Mouse (Mus musculus): Measurements from ENCODE around the gene Krt82. TPM values are rescaled to one million over a fixed set of nuclear protein-coding genes. Genes with fewer than 3 reads are reported as not detected.
A peak's percentile ranks its signal among the peaks of the same experiment; 100 is the strongest.

Gene Krt82
- polyA plus RNA-seq, 1 experiment from 2014 or later = not detected

DNA sequence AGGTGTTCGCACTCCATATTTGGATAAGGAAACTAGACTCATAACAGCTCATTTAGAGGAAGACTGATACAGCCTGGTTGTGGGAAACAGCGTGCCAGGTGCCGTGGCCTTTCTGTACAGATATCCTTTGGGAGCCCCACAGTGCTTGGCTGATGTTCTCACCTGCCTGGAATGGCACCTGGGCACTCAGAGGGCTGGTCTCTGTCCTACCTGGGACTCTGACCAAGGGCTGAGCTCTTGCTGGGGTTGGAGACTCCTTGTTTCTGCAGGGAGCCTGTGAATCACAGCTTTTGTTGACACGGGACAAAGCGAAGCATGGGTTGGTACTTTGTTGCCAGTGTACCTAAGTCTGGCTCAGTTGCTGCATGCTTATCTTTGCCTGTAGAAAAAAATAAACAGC is 25.0 kb upstream of the Krt82 start:
- Histone ChIP-seq H3K4me3 (ENCODE audit: low read depth, low read length) (no peak overlapping the region), H3K4me2 (replicated peaks; ENCODE audit: low read depth) (no peak overlapping the region), H3K36me3 (ENCODE audit: control insufficient read depth, insufficient read depth) (no peaks in the 10 kb centered on the region), H3K4me1 (replicated peaks; ENCODE audit: control insufficient read depth, insufficient read depth, low read length) (no peaks in the 10 kb centered on the region), H3K27ac (ENCODE audit: low read depth, low read length) (no peak overlapping the region), H3K27me3 (replicated peaks; ENCODE audit: control insufficient read depth, insufficient read depth, low read length) (no peaks in the 10 kb centered on the region; the same call in 1 of the 2 replicates), H3K9me3 (ENCODE audit: control insufficient read depth) (no peaks in the 10 kb centered on the region), H3K9ac (ENCODE audit: low read depth, low read length) (no peak overlapping the region)
- no peak for TF ChIP-seq CTCF (IDR thresholded peaks at IDR 0.05; ENCODE audit: low read depth)
- 57% methylated on average over 5 of the region's 5 CpGs for WGBS
- no peak for ATAC-seq

DNA sequence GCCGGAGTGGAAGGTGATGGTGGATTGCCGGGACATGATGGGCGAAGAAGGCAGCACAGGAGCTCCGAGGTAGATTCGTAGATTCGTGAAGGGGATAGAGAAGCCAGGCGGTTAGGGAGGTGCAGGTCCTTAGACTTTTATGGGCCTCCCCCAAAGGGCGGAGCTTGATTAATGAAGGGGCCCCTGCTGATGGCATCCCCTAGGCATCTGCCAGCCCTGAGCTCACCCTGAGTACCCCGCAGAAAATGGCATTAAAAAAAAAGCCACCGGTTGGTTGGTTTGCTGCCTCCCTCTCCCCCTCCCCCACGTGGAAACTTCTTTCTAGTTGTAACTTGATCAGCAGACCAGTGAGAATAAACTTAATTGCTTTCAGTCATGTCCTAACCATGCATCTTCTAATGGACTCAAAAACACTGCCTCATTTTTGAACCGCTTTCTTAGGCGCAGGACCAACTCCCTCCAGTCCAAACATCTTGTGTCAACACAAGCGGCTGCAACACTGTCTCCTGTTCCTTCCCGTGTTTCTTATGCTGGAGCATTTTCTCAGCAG is 23.4 kb upstream of the Krt82 start, which contains the start of gene Krt75:
TSS of gene Krt75 (minus strand) at position 109 of the 550 bp plus-strand sequence.
- H3K4me2 ChIP-seq (replicated peaks; ENCODE audit: low read depth) = no peak within 1 kb of the TSS
- H3K4me3 ChIP-seq (ENCODE audit: low read depth, low read length) = no peak within 1 kb of the TSS
- no peak for TF ChIP-seq CTCF (IDR thresholded peaks at IDR 0.05; ENCODE audit: low read depth)
- no peak for ATAC-seq
- 48% methylated on average over 15 of the region's 15 CpGs for WGBS
- no peak within 1 kb of the TSS for H3K27ac ChIP-seq (ENCODE audit: low read depth, low read length)
- H3K4me1 ChIP-seq (replicated peaks; ENCODE audit: control insufficient read depth, insufficient read depth, low read length) = no peaks in the 10 kb centered on the region
- no peaks in the 10 kb centered on the region for H3K9me3 ChIP-seq (ENCODE audit: control insufficient read depth)
- H3K36me3 ChIP-seq (ENCODE audit: control insufficient read depth, insufficient read depth) = no peaks in the 10 kb centered on the region
- no peak within 1 kb of the TSS for H3K9ac ChIP-seq (ENCODE audit: low read depth, low read length)
- no peaks in the 10 kb centered on the region; the same call in 1 of the 2 replicates for H3K27me3 ChIP-seq (replicated peaks; ENCODE audit: control insufficient read depth, insufficient read depth, low read length)

DNA sequence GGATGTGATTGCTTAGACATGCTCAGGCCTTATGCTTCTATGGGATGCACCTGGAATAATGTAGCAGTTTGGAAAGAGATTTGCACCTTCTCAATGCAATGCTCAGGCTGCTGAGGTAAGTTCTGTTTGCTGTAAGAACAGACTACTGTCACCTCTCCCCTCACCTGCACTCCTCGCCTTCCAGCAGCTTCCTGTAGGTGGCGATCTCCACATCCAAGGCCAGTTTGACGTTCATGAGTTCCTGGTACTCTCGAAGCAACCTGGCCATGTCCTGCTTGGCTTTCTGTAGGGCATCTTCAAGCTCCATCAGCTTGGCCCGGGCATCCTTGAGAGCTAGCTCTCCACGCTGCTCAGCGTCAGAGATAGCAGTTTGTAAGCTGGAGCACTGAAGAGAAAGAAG is 17.3 kb upstream of the Krt82 start:
- H3K4me1 ChIP-seq (replicated peaks; ENCODE audit: control insufficient read depth, insufficient read depth, low read length) = no peaks in the 10 kb centered on the region
- no peak overlapping the region for H3K4me3 ChIP-seq (ENCODE audit: low read depth, low read length)
- no peak overlapping the region for H3K27ac ChIP-seq (ENCODE audit: low read depth, low read length)
- WGBS = 42% methylated on average over 7 of the region's 7 CpGs
- H3K36me3 ChIP-seq (ENCODE audit: control insufficient read depth, insufficient read depth) = no peaks in the 10 kb centered on the region
- H3K27me3 ChIP-seq (replicated peaks; ENCODE audit: control insufficient read depth, insufficient read depth, low read length) = no peaks in the 10 kb centered on the region; the same call in 1 of the 2 replicates
- TF ChIP-seq CTCF (IDR thresholded peaks at IDR 0.05; ENCODE audit: low read depth) = peak; percentile 76
- no peak overlapping the region for H3K9ac ChIP-seq (ENCODE audit: low read depth, low read length)
- H3K4me2 ChIP-seq (replicated peaks; ENCODE audit: low read depth) = no peak overlapping the region
- no peak for ATAC-seq
- no peaks in the 10 kb centered on the region for H3K9me3 ChIP-seq (ENCODE audit: control insufficient read depth)

DNA sequence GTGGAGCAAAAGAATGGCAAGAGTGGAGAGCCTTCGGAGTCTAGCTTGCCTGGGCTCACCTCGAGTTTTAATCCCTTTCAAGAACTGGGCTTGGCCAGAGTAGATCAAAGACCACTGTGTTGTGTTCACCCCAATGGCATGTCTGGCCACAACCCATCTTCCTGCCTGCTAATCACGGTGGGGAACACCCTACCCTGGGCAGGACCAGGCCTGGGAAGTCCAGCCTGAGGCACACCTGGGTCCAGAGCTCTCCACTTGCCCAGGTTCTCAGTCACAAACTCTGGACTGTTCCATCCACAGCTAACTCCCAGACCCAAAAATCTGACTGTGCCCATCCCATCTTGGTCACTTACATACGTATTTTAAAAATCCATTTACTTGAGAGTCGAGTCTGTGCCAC is 12.4 kb upstream of the Krt82 start, which contains the start of gene Krt90:
TSS of gene Krt90 (minus strand) at position 101 of the 400 bp plus-strand sequence.
- Histone ChIP-seq H3K4me2 (replicated peaks; ENCODE audit: low read depth) (no peak within 1 kb of the TSS), H3K4me1 (replicated peaks; ENCODE audit: control insufficient read depth, insufficient read depth, low read length) (no peaks in the 10 kb centered on the region), H3K27me3 (replicated peaks; ENCODE audit: control insufficient read depth, insufficient read depth, low read length) (0 out of 2 replicates have a peak, but pooled peaks cover 4% of the 10 kb centered on the region), H3K9me3 (ENCODE audit: control insufficient read depth) (no peaks in the 10 kb centered on the region), H3K9ac (ENCODE audit: low read depth, low read length) (no peak within 1 kb of the TSS), H3K36me3 (ENCODE audit: control insufficient read depth, insufficient read depth) (no peaks in the 10 kb centered on the region), H3K4me3 (ENCODE audit: low read depth, low read length) (no peak within 1 kb of the TSS), H3K27ac (ENCODE audit: low read depth, low read length) (no peak within 1 kb of the TSS)
- 67% methylated on average over 5 of the region's 5 CpGs for WGBS
- no peak for TF ChIP-seq CTCF (IDR thresholded peaks at IDR 0.05; ENCODE audit: low read depth)
- ATAC-seq = no peak

DNA sequence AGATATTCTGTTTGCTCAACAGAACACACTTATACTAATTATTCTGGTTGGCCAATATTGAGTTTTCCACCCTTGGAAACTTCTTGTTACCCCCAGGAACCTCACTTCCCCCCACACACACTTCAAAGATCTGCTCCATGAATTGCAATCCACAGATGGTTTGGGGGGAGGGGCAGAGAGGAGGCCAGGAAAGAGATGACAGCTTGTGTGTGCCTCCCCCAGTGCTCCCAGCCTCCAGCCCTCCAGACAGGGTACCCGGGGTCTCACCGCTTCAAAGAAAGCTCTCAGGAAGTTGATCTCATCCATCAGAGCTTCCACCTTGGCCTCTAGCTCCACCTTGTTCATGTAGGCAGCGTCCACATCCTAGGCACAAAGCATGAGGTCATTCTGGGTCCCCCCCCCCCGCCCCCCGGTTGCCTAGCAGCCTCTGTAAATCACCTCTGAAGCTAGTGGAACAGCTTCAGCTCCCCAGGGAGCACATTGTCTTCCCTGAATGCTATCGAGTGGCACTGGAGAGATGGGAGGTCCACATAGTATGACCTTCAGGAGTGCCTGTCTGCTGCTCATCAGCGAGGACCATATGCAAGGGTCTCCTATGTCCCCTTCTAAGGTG is 7.7 kb upstream of the Krt82 start:
- ATAC-seq = no peak
- Histone ChIP-seq H3K9me3 (ENCODE audit: control insufficient read depth) (no peaks in the 10 kb centered on the region), H3K27me3 (replicated peaks; ENCODE audit: control insufficient read depth, insufficient read depth, low read length) (0 out of 2 replicates have a peak, but pooled peaks cover 4% of the 10 kb centered on the region), H3K4me1 (replicated peaks; ENCODE audit: control insufficient read depth, insufficient read depth, low read length) (no peaks in the 10 kb centered on the region), H3K27ac (ENCODE audit: low read depth, low read length) (no peak overlapping the region), H3K9ac (ENCODE audit: low read depth, low read length) (no peak overlapping the region), H3K36me3 (ENCODE audit: control insufficient read depth, insufficient read depth) (no peaks in the 10 kb centered on the region), H3K4me2 (replicated peaks; ENCODE audit: low read depth) (no peak overlapping the region), H3K4me3 (ENCODE audit: low read depth, low read length) (no peak overlapping the region)
- no peak for TF ChIP-seq CTCF (IDR thresholded peaks at IDR 0.05; ENCODE audit: low read depth)
- 7% methylated on average over 7 of the region's 7 CpGs for WGBS

DNA sequence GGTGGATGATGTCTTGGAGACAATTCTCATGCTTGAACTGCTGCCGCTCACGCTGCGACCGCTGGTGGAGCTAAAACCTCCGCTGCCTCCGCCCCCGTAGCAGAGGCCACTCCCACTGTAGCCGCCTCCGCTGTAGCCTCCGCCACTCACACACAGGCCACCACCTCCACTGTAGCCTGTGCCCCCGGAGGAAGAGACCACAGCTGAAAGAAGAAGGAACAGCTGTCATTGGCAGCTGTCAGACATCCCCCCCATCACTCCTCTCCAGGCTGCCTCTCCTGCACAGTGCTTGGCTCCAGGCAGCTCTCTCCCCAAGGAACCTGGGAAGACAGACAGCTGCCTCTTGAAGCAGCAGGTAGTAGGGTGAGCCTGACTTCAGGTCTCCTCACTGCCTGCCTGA is 2.7 kb upstream of the Krt82 start:
- no peak for ATAC-seq
- Histone ChIP-seq H3K36me3 (ENCODE audit: control insufficient read depth, insufficient read depth) (no peaks in the 10 kb centered on the region), H3K4me3 (ENCODE audit: low read depth, low read length) (no peak overlapping the region), H3K4me2 (replicated peaks; ENCODE audit: low read depth) (no peak overlapping the region), H3K9me3 (ENCODE audit: control insufficient read depth) (no peaks in the 10 kb centered on the region), H3K27ac (ENCODE audit: low read depth, low read length) (no peak overlapping the region), H3K9ac (ENCODE audit: low read depth, low read length) (no peak overlapping the region), H3K27me3 (replicated peaks; ENCODE audit: control insufficient read depth, insufficient read depth, low read length) (no peaks in the 10 kb centered on the region; the same call in 1 of the 2 replicates), H3K4me1 (replicated peaks; ENCODE audit: control insufficient read depth, insufficient read depth, low read length) (no peaks in the 10 kb centered on the region)
- 1% methylated on average over 9 of the region's 11 CpGs for WGBS
- peak; percentile 19 for TF ChIP-seq CTCF (IDR thresholded peaks at IDR 0.05; ENCODE audit: low read depth)
